Mouse (Mus musculus) mouse trophoblast stem cell (cell line): ENCODE results near the gene Txn2.

Source experiments
- in situ Hi-C, 2 experiments: fragments of 300-500 bp; cut with MseI, MboI; formaldehyde crosslinking; loops; 2 replicates in 1 of 2; 3 replicates in 1 of 2; pipeline ENCODE4 v1.15.1; 2025

Gene Txn2

DNA sequence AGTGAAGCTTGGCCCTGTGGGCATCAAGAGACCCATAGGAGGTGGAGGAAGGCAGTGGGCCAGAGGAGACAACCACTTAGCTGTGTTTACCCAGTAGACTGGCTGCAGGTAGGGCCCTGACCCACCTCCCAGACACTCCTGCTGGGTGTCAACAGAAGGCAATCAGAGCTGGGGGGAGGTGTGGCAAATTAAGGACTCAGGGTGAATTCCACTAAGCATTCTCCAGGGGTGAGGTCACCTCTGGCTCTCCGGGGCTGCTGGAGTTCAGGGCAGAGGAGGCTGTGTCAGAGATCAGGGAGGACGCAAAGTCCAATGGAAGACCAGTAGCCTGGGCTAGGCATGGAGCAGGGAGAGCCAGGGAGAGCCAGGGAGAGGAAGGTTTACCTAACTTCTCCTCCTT lies 17.7 kb downstream of the Txn2 start:
- in situ Hi-C loops, result loop anchor here in 1 of 2 experiments (10.0 kb wide), 2 partner anchors 66 to 136 kb away; partner anchors contain the start of gene Myh9

DNA sequence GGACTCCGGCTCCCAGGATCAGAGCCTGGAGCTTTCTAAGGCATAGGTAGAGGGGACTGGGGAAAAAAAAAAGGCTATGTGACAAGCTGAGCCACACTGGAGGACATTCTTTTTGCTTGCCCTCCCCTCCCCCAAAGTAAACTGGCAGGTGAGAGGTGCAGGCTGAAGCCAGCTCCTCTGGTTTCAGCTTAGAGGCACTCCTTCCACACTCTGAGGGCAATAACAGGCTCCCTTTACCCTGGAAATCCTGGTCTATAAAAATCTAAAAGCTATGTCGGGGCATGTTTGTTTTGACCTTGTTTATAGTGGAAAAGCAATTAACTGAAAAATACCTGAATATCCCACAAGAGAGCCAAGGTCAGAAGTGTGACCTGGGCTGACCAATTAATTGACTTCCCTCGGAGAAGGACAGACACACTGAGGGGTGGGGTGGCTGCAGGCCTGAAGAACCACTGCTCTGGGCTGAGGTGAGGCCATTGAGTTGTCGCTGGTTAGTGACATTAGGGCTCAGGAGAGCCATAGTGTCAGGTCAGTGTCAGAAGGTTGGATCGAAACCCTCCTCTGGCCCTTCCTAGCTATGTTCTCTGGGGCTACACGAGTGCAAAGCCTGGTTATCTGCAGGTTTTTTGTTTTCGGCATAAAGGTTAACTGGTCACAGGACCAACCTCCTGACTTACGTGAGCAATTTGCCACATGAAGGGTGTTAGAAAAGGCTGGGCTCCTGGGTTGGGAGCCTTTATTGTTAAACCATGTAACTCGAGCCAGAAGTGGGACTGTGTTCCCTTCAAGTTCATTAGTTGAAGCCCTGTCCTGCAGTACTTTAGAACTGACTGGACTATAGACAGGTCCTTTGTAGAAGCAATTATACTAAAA lies 20.9 kb downstream of the Txn2 start:
- in situ Hi-C loops, result no loop called here

DNA sequence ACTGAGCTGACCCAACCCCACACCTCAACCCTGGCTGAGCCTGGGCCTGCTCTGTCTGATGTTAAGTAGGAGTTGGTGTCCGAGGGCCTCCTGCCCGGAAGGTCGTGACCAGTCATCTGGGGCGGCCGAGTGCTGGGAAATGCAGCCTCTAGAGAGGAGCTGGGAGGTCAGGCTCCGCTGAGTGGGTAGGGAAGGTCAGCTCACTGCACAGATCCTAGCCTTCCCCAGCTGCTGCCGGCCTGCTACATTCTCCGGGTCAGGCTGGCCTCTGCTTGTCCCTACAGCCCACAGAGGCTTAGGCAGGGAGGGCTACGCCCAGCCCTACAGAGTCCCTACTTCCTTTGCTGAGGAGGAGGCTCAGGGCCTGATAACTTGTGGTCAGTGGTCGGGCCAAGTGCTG lies 22.3 kb downstream of the Txn2 start:
- in situ Hi-C loops, result no loop called here

DNA sequence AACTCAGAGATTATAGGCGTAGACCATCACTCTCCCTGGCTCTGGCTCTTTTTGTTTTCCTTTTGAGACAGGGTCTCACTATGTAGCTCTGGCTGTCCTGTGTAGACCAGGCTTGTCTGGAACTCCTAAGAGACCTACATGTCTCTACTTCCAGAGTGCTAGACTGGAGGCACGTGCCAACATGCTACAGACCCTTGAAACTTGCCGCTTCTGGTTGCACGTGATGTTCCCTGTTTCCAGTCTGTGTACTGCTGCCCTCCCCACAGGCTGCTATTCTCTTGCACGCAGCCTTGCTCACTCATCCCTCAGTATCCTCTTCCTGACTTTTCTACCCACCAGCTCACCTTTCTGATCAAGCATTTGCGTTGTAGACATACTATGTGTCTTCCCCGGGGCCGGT lies 22.7 kb downstream of the Txn2 start:
- in situ Hi-C loops, result no loop called here

DNA sequence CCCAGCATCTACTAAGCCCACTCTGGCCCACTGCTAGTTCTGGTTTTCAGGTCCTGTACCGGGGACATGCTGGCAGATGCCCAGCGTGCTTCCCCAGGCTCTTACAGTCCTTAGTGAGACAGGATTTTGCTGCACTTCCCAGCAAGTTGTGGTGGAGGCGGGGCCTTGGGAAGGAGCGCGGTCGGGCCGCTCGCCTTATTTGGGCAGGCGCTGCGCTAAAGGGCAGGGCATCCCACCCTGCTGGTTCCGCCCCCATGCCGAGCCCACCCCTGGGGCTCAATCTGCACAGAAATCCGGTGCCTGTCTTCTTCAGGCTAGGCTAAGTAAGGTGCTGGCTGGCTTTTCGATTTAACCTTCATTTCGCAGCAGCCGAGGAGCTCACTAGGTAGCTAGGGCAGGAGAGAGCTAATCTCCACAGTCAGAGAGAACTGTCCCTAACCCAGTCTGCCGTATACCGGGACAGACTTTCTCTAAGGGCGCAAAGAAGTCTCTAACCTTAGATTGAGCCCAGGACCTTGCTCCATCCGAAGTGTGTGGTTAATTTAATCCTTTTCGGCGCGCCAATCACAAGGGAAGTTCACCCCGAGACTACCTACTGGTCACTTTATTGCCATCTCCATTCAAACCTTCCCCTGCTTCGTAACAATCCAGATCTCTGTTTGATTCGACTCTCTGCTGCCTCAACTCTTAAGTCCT lies 23.4 kb downstream of the Txn2 start:
- in situ Hi-C loops, result no loop called here

DNA sequence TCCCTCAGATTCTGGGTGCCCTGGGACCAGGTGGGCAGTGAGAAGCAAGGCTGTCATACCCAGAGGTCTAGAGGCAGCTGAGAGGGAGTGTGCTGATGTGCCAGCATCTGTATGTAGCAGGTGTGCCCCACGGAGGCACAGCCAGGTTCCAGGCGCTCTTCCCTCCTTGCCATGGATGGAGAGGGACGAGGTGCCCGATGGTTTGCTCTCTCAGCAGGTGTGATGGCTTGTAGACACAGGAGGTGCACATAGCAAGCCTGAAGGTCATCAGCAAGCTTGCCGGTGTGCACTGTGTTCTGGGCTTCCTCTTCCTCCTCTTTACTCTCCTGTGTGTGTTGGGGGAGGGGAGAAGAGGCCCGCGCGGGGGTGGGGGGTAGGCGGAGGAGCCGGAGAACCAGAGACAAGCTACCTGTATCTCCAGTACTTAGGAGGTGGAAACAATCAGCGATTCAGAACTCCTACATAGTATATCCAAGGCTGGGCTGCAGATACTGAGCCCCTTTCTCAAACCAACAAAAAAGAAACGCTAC lies 24.4 kb downstream of the Txn2 start:
- in situ Hi-C loops, result no loop called here

DNA sequence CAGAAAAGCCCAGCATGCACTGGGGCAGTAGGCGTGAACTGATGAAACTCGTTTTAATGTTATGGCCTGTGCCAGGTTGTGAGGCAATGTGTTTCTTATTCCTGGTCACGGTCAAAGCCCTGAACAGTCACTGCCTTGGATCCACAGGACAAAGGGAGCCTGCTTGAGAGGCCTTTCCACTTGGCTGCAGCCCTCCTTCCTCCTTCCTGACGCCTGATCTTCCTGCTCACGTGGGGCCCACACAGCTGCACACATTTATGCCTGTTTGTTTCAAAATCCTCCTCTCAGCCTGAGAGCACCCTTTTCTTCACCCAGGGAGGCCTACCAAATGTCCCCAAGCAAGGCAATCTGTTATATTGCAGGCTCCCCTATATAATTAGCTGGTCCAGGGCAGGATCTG lies 25.6 kb downstream of the Txn2 start:
- in situ Hi-C loops, result no loop called here

DNA sequence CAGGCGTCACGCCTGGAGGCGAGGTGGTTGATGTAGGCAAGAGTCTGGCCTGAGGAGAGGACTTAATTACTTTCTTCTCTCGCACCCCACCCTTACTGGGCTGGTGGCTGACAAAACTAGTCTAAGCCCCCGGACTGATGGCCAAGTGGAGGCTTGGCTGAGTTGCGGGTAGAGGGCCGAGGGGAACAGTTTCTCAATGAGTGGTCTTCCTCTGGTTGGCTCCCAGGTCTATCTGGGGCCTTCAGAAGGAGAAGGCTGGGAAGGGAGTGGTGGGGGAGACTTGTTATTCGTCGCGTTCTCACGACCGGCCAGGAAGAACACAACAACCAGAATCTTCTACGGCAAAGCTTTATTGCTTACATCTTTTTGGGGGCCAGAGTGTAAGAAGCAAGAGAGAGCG lies 33.9 kb downstream of the Txn2 start:
- in situ Hi-C loops, result no loop called here

DNA sequence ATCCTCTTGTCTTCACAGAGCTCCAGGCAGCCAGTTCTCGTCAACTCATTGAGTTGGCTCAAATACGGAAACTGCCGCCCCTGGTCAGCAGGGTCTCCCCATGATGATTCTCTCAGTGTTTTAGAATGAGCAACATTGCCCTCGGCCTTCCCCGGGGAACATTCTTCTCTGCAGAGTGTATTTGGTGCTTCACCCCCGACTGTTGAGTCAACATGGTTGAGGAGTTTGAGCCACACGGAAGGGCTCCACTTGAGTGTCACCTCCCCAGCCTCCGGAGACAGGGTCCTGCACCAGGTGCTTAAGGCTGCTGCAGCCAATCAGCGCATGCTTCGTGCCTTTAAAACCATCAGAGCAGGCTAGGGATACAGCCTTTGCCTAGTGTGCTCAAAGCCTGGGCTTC lies 35.5 kb downstream of the Txn2 start:
- in situ Hi-C loops, result no loop called here

DNA sequence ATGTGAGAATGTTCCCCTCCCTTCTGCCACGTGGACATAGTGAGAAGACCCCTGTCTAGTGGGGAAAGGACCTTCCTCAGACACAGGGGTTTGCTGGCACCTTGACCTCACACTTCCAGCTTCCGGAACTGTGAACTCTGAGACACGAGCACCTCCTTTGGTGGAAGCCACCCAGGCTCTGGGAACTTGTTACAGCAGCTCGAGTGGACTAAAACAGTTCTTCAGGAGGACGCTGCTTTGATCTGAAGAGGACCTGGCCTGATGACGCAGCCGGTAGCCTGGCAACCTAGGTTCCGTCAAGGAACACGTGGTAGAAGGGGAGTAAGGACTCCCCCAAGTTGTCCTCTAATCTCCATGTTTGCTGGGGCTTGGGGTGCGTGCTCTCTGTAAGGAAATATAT lies 36.4 kb downstream of the Txn2 start:
- in situ Hi-C loops, result no loop called here

DNA sequence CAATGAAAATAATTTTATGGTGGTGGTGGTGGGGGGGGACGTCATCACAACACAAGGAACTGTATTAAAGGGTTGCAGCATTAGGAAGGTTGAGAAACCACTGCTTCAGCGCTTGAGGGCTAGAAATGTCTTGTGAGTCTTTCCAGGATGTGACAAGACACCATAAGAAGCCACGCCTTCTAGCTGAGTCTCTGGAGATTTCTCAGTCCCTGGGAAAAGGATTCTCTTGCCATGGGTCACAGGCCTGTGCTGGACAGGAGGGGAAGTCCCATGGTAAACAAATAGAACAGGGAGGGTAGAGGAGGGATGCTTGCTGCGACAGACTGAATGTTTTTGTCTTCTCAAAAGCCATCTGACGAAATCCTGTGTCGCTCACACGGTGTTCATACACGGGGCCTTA lies 37.0 kb downstream of the Txn2 start:
- in situ Hi-C loops, result no loop called here

DNA sequence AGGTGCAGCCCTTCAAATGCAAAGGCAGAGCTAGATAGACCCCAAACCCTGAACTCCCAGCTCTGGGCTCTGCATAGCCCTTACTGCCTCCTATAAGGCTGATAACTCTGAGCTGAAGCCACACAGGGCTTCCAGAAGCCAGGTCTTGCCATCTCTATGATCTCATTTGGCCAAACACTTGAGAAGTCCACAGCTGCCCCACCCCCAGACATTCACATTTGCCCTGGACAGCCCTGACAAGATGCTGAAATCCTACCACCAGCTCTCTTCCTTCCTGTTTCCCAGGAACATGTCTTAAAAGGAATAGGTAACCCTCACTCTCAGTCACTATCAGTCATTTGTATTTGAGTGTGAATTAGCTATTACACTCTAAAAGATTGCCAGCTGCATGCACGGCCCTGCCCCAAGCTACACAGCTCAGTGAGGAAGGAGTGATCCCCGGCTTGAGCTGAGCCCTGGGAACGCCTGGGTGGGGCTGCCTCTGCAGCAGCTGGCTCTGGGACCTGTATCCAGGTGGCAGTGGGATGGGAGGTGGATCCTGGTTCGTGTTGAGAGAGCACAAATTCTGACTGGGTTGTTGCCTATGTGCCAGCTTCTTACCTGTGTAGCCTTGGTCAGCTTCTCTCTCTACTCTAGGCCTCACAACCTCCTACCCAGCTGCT lies 38.9 kb downstream of the Txn2 start:
- in situ Hi-C loops, result no loop called here

DNA sequence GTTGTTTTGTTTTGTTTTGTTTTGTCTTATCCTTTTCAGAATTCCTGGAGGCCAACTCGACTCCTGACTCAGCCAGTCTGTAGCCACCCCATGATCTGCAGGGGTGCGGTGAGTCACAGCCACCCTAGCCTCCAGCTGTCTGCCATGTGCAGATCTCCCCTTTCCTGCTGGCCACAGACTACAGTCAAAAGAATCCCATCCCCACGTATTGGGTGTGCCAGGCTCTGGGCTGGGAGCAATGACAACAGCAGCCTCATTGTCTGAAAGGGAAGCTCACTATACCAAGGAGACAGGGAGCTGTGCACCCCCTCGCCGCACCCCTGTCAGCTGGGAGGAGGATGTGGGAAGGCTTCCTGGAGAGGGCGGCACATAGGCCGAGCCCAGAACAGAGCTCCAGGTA lies 40.5 kb downstream of the Txn2 start:
- in situ Hi-C loops, result no loop called here

DNA sequence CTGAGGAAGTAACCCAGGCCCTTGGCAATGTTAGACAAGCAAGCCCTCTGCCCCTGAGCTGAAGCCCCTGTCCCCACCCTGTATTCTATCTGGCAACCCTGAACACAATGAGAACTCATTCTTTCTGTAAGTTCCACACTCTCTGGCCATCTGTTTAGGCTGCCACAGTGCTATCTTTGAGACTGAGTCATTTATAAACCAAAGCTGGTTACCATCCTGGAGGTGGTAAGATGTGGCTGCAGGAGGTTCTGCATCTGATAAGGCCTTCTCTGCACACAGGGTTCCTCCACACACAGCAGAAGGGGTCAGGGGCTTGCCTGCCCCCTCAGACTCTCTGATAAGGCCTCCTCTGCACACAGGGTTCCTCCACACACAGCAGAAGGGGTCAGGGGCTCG lies 41.7 kb downstream of the Txn2 start:
- in situ Hi-C loops, result no loop called here

DNA sequence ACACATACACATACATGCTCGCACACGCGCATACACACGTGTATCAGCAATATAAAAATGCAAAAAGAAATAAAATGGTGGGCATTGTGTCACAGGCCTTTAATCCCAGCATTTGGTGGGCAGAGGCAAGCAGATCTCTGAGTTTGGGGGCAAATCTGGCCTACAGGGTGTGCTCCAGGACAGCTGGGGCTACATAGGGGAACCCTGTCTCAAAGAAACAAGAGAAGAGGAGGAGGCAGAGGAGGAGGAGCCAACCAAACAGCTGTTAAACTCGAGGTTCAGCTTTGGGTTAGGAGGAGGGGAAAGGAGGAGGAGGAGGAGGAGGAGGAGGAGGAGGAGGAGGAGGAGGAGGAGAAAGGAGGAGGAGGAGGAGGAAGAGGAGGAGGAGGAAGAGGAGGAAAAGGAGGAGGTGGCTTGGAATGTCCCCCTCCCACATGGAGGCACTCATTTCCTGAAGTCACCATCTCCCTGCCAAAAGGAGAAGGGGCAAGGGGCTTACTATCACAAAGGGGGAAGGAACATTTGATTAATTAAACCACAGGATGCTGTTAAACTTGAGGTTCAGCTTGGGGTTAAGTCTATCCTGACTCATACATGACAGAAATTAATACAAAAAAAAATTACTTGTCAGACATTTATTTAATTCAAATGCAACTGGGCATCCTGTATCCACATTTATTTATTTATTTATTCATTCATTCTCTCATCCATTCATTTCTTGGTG lies 42.3 kb downstream of the Txn2 start:
- in situ Hi-C loops, result no loop called here

DNA sequence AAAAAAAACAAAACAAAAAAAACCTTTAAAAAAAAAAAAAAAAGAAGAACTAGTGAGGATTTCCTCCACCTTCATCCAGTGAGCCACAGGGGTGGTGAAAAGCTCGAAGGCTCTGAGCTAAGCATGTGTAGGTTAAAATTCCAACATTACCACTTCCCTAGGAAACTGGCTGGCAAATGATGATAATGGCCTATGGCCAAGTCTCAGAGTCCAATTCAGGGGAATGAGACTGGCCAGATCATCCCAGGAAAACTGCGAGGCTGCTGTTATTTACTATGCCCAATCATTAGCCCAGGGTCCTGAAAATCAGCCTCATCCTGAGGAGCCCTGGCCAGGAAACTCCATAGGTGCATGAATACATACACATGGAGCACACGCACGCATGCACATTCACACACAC lies 42.9 kb downstream of the Txn2 start:
- in situ Hi-C loops, result no loop called here

DNA sequence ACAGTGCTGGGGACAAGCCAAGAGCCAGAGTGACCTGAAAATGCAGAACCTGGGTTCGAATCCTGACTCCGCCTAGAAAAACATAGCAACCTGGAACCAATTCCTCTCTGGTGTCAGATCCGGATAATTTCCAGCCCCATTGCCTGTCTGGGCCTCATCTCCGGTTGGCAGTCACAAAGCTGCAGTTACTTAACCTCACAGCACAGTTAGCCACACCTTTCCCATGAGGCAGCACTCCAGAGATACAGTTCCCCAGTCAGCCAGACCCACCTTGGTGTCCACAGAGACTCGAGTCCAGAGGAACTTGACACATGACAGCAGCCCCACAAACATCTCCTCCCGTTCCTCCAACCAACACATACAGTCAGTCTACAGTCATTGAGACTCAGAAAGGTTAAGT lies 43.6 kb downstream of the Txn2 start:
- in situ Hi-C loops, result no loop called here

DNA sequence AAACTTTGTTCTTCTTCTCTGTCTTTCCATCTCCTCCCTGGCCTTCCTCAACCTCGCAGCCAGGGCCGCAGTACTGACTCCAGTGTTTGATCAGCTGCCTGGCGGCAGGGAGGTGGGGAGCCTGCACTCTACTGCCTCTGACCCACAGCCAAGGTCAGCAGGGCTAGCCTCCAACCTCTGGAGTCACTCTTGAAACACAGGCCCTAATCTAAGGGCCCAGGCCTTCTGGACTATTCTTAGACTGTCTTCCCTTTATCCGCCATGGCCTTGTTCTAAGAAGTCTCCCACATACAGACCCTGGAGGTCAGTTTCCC lies 45.2 kb downstream of the Txn2 start:
- in situ Hi-C loops, result no loop called here

DNA sequence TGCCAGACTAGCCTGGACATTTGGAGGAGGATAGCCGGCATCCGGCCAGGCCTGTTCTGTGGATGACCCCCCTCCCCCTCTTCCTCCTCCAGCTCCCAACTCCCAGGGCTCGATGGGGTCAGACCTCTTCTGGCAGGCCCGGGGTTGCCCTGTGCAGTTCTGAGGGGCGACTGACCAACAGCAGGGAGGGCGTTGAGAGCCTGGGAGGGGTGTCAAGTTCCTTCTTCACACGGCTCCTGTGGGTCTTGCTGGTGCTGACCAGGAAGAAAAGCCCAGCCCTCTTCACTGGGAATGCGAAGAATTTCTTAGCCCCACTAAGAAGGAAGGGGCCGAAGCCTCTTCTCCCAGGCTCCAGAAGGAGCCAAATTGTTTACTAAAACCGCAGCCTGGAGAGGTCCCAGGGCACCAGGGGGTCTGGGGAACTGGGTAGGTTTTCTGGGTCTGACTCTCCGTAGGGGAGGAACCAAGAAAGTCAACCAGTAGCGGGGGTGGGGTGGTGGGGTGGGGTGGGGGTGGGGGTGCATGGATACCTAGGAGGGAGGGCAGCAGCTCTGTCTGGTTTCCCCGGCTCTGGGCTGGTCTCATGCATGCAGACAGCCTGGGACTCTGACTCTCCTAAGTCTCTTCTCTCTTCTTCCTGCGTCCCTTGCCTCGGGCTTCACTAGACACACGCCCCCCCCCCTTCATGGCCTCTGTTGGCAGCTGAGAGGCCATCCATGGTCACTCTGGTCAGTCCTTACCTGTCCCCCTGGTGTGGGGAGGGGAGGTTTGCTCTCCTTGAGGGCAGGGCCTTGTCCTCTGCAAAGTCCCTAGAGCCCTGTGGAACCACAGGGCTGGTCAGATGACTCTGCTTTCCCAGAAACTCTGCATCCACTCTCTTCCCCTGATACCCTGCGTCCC lies 45.8 kb downstream of the Txn2 start:
- in situ Hi-C loops, result no loop called here

DNA sequence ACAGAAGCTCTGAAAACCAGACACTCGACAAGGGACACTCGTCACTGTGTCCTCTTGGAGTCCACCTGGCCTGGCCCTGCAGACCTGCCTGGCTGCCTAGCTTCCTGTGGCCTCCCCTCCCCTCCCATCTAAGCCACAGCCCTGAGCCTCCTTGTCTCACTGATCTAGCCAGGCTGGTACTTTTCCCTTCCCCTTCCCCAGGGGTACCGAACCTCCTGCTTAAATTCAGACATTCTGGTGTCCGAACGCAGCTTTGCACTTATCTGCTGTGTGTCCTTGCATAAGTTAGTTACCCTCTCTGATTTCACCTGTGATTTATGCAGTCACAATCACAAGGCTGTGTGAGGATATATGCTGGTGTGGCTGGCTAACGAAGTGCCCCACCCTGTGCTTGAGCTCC lies 46.5 kb downstream of the Txn2 start:
- in situ Hi-C loops, result no loop called here

DNA sequence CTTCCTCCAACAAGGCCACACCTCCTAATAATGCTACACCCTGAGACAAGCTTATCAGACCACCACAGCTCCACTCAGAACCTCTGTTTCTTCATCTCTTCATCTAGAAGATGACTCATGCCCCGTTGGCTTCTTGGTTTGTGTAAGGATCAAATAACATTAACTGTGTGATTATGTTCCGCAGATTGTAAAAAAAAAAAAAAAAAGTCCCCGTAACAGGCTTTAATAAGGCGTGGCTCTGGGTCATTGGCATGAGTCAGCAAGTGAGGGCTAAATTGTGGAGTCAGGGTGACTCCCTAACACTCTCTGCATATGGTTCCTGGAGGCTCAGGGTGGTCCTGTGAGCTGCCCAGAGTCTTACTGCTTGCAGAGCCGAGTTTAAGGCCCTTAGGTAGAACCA lies 47.1 kb downstream of the Txn2 start:
- in situ Hi-C loops, result no loop called here
